ENCODE assay signal across 8 mouse cellular contexts in the genomic region with DNA sequence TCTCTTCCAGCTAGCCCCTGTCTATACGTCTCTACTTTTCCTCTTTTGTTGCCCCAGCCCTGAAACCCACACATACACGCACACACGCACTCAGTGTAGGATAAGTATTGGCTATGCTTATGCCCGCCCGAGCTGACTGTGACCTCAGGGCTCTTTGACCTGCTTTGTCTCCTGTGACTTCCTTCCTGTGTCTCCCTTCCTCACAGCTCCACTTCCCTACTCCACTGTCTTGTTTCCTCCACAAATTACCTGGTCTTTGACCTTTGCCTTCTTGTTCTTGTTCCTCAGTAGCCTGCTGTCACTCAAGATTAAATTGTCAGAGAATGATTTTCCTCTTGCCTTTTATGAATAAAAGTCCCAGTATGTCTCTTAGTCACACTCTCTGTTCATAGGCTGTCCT.
"Had no signal": no experiment of that assay in that cellular context is flagged by ENCODE, and none has a peak within 500 bp of the region (broad histone marks: within the 10 kb centered on the region; RNA-seq: fewer than 3 reads in every experiment).

No protein-coding gene starts in this region.

- H3K4me1 ChIP-seq: liver, embryonic 15.5 days had no signal

- H3K27ac ChIP-seq: hindbrain, postnatal 0 days; limb, embryonic 13.5 days; liver, embryonic 15.5 days; midbrain, embryonic 13.5 days had no signal

- DNase-seq: layer of hippocampus, postnatal 36 days; left cerebral cortex, postnatal 4 days; right cerebral cortex, postnatal 14 days had no signal

- H3K36me3 ChIP-seq: limb, embryonic 13.5 days; liver, embryonic 15.5 days; midbrain, embryonic 13.5 days had no signal

- H3K27me3 ChIP-seq: limb, embryonic 13.5 days; liver, embryonic 15.5 days had no signal

- H3K9ac ChIP-seq: limb, embryonic 13.5 days; liver, embryonic 15.5 days; midbrain, embryonic 13.5 days had no signal

- H3K4me2 ChIP-seq: limb, embryonic 13.5 days; liver, embryonic 15.5 days; midbrain, embryonic 13.5 days had no signal

- H3K4me3 ChIP-seq: limb, embryonic 13.5 days; liver, embryonic 15.5 days; midbrain, embryonic 13.5 days had no signal

- H3K9me3 ChIP-seq: limb, embryonic 13.5 days; liver, embryonic 15.5 days; midbrain, embryonic 13.5 days had no signal

- ATAC-seq: hindbrain, postnatal 0 days; lung, postnatal 0 days; midbrain, embryonic 13.5 days had no signal
